Mouse (Mus musculus): ENCODE measurements around the gene Mrpl1. TPM values are rescaled to one million over a fixed set of nuclear protein-coding genes. Genes with fewer than 3 reads are reported as not detected.

The Mrpl1 gene
- polyA plus RNA-seq, 1 experiment from 2014 or later = 10.9 TPM

- H3K27ac ChIP-seq (ENCODE audit: low read length) = peak overlapping the region; percentile 99
- H3K27me3 ChIP-seq (replicated peaks; ENCODE audit: insufficient read depth, low read length) = no peaks in the 10 kb centered on the region
- DNase-seq (ENCODE audit: low spot score) (no peak), ATAC-seq (no peak)
- TF ChIP-seq EP300 (IDR thresholded peaks at IDR 0.05) (no peak), CTCF (IDR thresholded peaks at IDR 0.05) (no peak)
- peaks cover 2% of the 10 kb centered on the region; the same call in 1 of the 2 replicates for H3K4me1 ChIP-seq (ENCODE audit: insufficient read depth, low read depth, low read length)
- WGBS = 3% methylated on average over 1 of the region's 1 CpGs
- no peaks in the 10 kb centered on the region for H3K9me3 ChIP-seq (ENCODE audit: low read length)
- peak overlapping the region; percentile 100 for H3K4me3 ChIP-seq (ENCODE audit: low read depth, low read length)
- H3K36me3 ChIP-seq (ENCODE audit: insufficient read depth, low read length) = no peaks in the 10 kb centered on the region
- peak overlapping the region; percentile 57; the same call in 1 of the 2 replicates for H3K9ac ChIP-seq (replicated peaks; ENCODE audit: low read depth)
- peak overlapping the region; percentile 89 for H3K4me2 ChIP-seq (replicated peaks; ENCODE audit: low read depth, low read length)
These were observed 45.8 kb upstream of the Mrpl1 start for GRCm38 (mm10) chr5:96163396-96164020.

- peaks cover 2% of the 10 kb centered on the region; the same call in 1 of the 2 replicates for H3K4me1 ChIP-seq (ENCODE audit: insufficient read depth, low read depth, low read length)
- H3K4me3 ChIP-seq (ENCODE audit: low read depth, low read length) = peak within 1 kb of the TSS; percentile 100
- ATAC-seq = peak; percentile 37
- peak within 1 kb of the TSS; percentile 57; the same call in 1 of the 2 replicates for H3K9ac ChIP-seq (replicated peaks; ENCODE audit: low read depth)
- H3K9me3 ChIP-seq (ENCODE audit: low read length) = no peaks in the 10 kb centered on the region
- H3K27me3 ChIP-seq (replicated peaks; ENCODE audit: insufficient read depth, low read length) = no peaks in the 10 kb centered on the region
- peak within 1 kb of the TSS; percentile 89 for H3K4me2 ChIP-seq (replicated peaks; ENCODE audit: low read depth, low read length)
- DNase-seq (ENCODE audit: low spot score) = peak; percentile 75
- TF ChIP-seq EP300 (IDR thresholded peaks at IDR 0.05) (peak; percentile 95), CTCF (IDR thresholded peaks at IDR 0.05) (no peak)
- H3K27ac ChIP-seq (ENCODE audit: low read length) = peak within 1 kb of the TSS; percentile 99
- 18% methylated on average over 5 of the region's 5 CpGs for WGBS
- no peaks in the 10 kb centered on the region for H3K36me3 ChIP-seq (ENCODE audit: insufficient read depth, low read length)
These were observed 45.3 kb upstream of the Mrpl1 start, which contains the start of gene Cnot6l for GRCm38 (mm10) chr5:96164021-96164411. TSS of gene Cnot6l (minus strand) at chr5:96164171.

GRCm38 (mm10) chr5:96166761-96167160 is 42.5 kb upstream of the Mrpl1 start:
- no peak overlapping the region for H3K9ac ChIP-seq (replicated peaks; ENCODE audit: low read depth)
- 76% methylated on average over 2 of the region's 2 CpGs for whole genome bisulfite sequencing
- no peak for ATAC-seq

GRCm38 (mm10) chr5:96170443-96170842 is 38.9 kb upstream of the Mrpl1 start:
- Histone ChIP-seq H3K36me3 (ENCODE audit: insufficient read depth, low read length) (no peaks in the 10 kb centered on the region), H3K4me2 (replicated peaks; ENCODE audit: low read depth, low read length) (no peak overlapping the region), H3K4me1 (ENCODE audit: insufficient read depth, low read depth, low read length) (no peaks in the 10 kb centered on the region), H3K27ac (ENCODE audit: low read length) (no peak overlapping the region), H3K4me3 (ENCODE audit: low read depth, low read length) (no peak overlapping the region), H3K9ac (replicated peaks; ENCODE audit: low read depth) (no peak overlapping the region), H3K9me3 (ENCODE audit: low read length) (no peaks in the 10 kb centered on the region), H3K27me3 (replicated peaks; ENCODE audit: insufficient read depth, low read length) (no peaks in the 10 kb centered on the region)
- 54% methylated on average over 3 of the region's 3 CpGs for WGBS
- DNase-seq (ENCODE audit: low spot score) (peak; percentile 40), ATAC-seq (peak; percentile 50)
- TF ChIP-seq CTCF (IDR thresholded peaks at IDR 0.05) (no peak), EP300 (IDR thresholded peaks at IDR 0.05) (peak; percentile 60)

More at GRCm38 (mm10) chr5:96166761-96167160, 42.5 kb upstream of the Mrpl1 start:
- Histone ChIP-seq H3K27me3 (replicated peaks; ENCODE audit: insufficient read depth, low read length) (no peaks in the 10 kb centered on the region), H3K4me1 (ENCODE audit: insufficient read depth, low read depth, low read length) (no peaks in the 10 kb centered on the region), H3K27ac (ENCODE audit: low read length) (no peak overlapping the region), H3K36me3 (ENCODE audit: insufficient read depth, low read length) (no peaks in the 10 kb centered on the region), H3K9me3 (ENCODE audit: low read length) (no peaks in the 10 kb centered on the region), H3K4me2 (replicated peaks; ENCODE audit: low read depth, low read length) (no peak overlapping the region), H3K4me3 (ENCODE audit: low read depth, low read length) (no peak overlapping the region)
- no peak for DNase-seq (ENCODE audit: low spot score)
- no peak for TF ChIP-seq CTCF (IDR thresholded peaks at IDR 0.05)
- TF ChIP-seq EP300 (IDR thresholded peaks at IDR 0.05) = no peak

- no peak for ATAC-seq
- WGBS = 93% methylated on average over 4 of the region's 4 CpGs
These were observed 37.5 kb upstream of the Mrpl1 start for GRCm38 (mm10) chr5:96171765-96172164.

GRCm38 (mm10) chr5:96176121-96176520 is 33.2 kb upstream of the Mrpl1 start:
- H3K27me3 ChIP-seq (replicated peaks; ENCODE audit: insufficient read depth, low read length) = no peaks in the 10 kb centered on the region
- H3K36me3 ChIP-seq (ENCODE audit: insufficient read depth, low read length) = no peaks in the 10 kb centered on the region
- TF ChIP-seq CTCF (IDR thresholded peaks at IDR 0.05) (no peak), EP300 (IDR thresholded peaks at IDR 0.05) (no peak)
- no peak overlapping the region for H3K9ac ChIP-seq (replicated peaks; ENCODE audit: low read depth)
- H3K4me1 ChIP-seq (ENCODE audit: insufficient read depth, low read depth, low read length) = no peaks in the 10 kb centered on the region
- no peak overlapping the region for H3K27ac ChIP-seq (ENCODE audit: low read length)
- no peaks in the 10 kb centered on the region for H3K9me3 ChIP-seq (ENCODE audit: low read length)
- peak overlapping the region; percentile 23 for H3K4me3 ChIP-seq (ENCODE audit: low read depth, low read length)
- 31% methylated on average over 9 of the region's 9 CpGs for WGBS
- ATAC-seq = peak; percentile 47; the same call in 1 of the 2 replicates
- H3K4me2 ChIP-seq (replicated peaks; ENCODE audit: low read depth, low read length) = peak overlapping the region; percentile 43
- DNase-seq (ENCODE audit: low spot score) = peak; percentile 34

More at GRCm38 (mm10) chr5:96171765-96172164, 37.5 kb upstream of the Mrpl1 start:
- Histone ChIP-seq H3K27ac (ENCODE audit: low read length) (no peak overlapping the region), H3K4me1 (ENCODE audit: insufficient read depth, low read depth, low read length) (no peaks in the 10 kb centered on the region), H3K36me3 (ENCODE audit: insufficient read depth, low read length) (no peaks in the 10 kb centered on the region), H3K4me2 (replicated peaks; ENCODE audit: low read depth, low read length) (no peak overlapping the region), H3K4me3 (ENCODE audit: low read depth, low read length) (no peak overlapping the region), H3K9ac (replicated peaks; ENCODE audit: low read depth) (no peak overlapping the region), H3K9me3 (ENCODE audit: low read length) (no peaks in the 10 kb centered on the region), H3K27me3 (replicated peaks; ENCODE audit: insufficient read depth, low read length) (no peaks in the 10 kb centered on the region)
- no peak for TF ChIP-seq CTCF (IDR thresholded peaks at IDR 0.05)
- TF ChIP-seq EP300 (IDR thresholded peaks at IDR 0.05) = no peak
- DNase-seq (ENCODE audit: low spot score) = no peak
